Mouse (Mus musculus) liver, adult 2 months (tissue): ENCODE measurements around the gene Msmp. TPM values are rescaled to one million over a fixed set of nuclear protein-coding genes. Genes with fewer than 3 reads are reported as not detected.

Experiments used
- DNase-seq: peaks from one replicate; pipeline ENCODE4 v3.0.0-alpha.2; 2011; ENCODE audit warnings: low read depth, low spot score; ENCODE audit errors: extremely low read depth
- H3K27ac ChIP-seq: fragments of 200-500 bp; replicated peaks from 2 replicates; pipeline ENCODE4 v1.5.1; 2012; ENCODE audit warnings: low read depth, mild to moderate bottlenecking, control low read depth, inconsistent platforms, low read length; ENCODE audit not compliant: insufficient read depth
- H3K27me3 ChIP-seq: fragments of 200-500 bp; 2 replicates; pipeline ENCODE4 v1.6.1; 2012; ENCODE audit warnings: mild to moderate bottlenecking, moderate library complexity, low read length, inconsistent platforms; ENCODE audit not compliant: control insufficient read depth, insufficient read depth
- H3K36me3 ChIP-seq: fragments of 200-500 bp; 2 replicates; pipeline ENCODE4 v1.6.1; 2012; ENCODE audit warnings: low read length, inconsistent platforms; ENCODE audit not compliant: control insufficient read depth, insufficient read depth
- H3K4me1 ChIP-seq: fragments of 200-500 bp; 2 replicates; pipeline ENCODE4 v1.6.1; 2011; ENCODE audit warnings: low read length; ENCODE audit not compliant: control insufficient read depth, insufficient read depth
- H3K4me3 ChIP-seq: fragments of 200-500 bp; 2 replicates; pipeline ENCODE4 v1.5.1; 2011; ENCODE audit warnings: low read depth, mild to moderate bottlenecking, control low read depth, low read length, moderate library complexity; ENCODE audit not compliant: insufficient read depth
- H3K79me2 ChIP-seq: fragments of 200-500 bp; 2 replicates; pipeline ENCODE4 v1.6.1; 2012; ENCODE audit warnings: inconsistent platforms, mild to moderate bottlenecking, low read length, moderate library complexity; ENCODE audit not compliant: control insufficient read depth, insufficient read depth
- H3K9ac ChIP-seq: fragments of 200-500 bp; 2 replicates; pipeline ENCODE4 v1.6.1; 2012; ENCODE audit warnings: low read depth, mild to moderate bottlenecking, control low read depth, inconsistent platforms, low read length
- CTCF ChIP-seq: fragments of 200-500 bp; IDR thresholded peaks from 2 replicates; pipeline ENCODE4 v1.5.1; 2011; ENCODE audit warnings: low read depth, low read length, control low read depth
- POLR2A ChIP-seq: fragments of 200-500 bp; IDR thresholded peaks from 2 replicates; pipeline ENCODE4 v1.6.1; 2011; ENCODE audit warnings: low read length, control low read depth; ENCODE audit not compliant: insufficient read depth; ENCODE audit errors: extremely low read depth
- WGBS: fragments of 180-500 bp; shearing (Covaris S2); methylation state at CpG from one replicate; pipeline ENCODE4 v1.1.7; 2018; 5-methylcytosine and 5-hydroxymethylcytosine counted together
- polyA plus RNA-seq: library from polyadenylated mRNA; depleted of rRNA; stranded (reverse); fragments of >200 nt; gene quantifications from 2 replicates; pipeline ENCODE4 v1.2.3, GENCODE M21; 2012
- total RNA-seq: library from RNA; depleted of rRNA; stranded (reverse); fragments of >200 nt; gene quantifications from 2 replicates; pipeline ENCODE4 v1.2.3, GENCODE M21; 2014

The Msmp gene
- total and polyA plus RNA-seq, 2 experiments, result not detected

DNA sequence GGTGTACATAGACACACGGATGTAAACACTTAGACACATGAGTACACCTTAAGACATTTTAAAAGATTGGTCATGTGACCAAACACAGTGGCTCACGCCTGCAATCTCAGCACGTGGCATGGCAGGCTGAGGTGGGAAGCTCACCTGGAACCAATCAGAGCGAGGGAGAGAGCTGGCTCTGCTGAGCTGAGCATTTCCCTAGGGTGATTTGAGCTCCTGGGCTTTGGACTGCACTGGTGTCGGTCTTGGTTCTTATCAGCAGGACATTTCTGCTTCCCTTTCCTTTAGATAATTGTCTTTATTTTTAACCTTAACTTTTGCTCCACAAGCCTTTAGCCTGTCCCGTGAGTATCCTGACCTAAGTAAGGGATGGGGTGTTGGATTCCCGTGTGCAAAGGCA, 3.4 kb upstream of the Msmp start:
- Histone ChIP-seq H3K79me2 (no peaks in the 10 kb centered on the region), H3K36me3 (peaks cover 3% of the 10 kb centered on the region; the same call in 1 of the 2 replicates), H3K4me1 (no peaks in the 10 kb centered on the region), H3K27ac (peak overlapping the region; percentile 49), H3K9ac (no peak overlapping the region), H3K27me3 (no peaks in the 10 kb centered on the region), H3K4me3 (no peak overlapping the region)
- peak; percentile 22 for DNase-seq
- no peak for TF ChIP-seq CTCF
- no peak for TF ChIP-seq POLR2A
- WGBS, result 45% methylated on average over 7 of the region's 7 CpGs

DNA sequence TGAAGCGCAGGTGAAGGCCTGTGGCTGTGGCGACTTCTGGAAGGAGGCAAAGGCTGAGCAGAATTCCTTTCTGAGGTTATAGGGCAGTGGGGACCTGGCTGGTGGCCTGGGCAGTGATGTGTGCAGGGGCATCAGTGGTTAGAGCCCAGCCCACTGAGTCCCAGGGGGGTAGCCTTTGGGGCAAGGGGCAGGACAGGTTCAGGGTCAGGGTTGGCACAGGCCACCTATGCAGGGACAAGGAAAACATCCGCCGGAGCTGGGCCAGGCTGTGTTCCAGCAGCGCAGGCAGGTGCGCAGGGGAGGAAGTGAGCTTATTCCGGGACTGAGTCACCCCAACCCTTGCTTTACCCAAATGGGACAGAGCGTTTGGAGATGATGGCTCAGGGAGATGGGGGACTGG, 2.1 kb upstream of the Msmp start:
- no peaks in the 10 kb centered on the region for H3K27me3 ChIP-seq
- peaks cover 9% of the 10 kb centered on the region; the same call in 1 of the 2 replicates for H3K36me3 ChIP-seq
- H3K79me2 ChIP-seq, result no peaks in the 10 kb centered on the region
- H3K27ac ChIP-seq, result no peak overlapping the region
- no peaks in the 10 kb centered on the region for H3K4me1 ChIP-seq
- WGBS, result 68% methylated on average over 8 of the region's 8 CpGs
- no peak overlapping the region for H3K9ac ChIP-seq
- TF ChIP-seq POLR2A (no peak), CTCF (no peak)
- H3K4me3 ChIP-seq, result no peak overlapping the region
- peak; percentile 55 for DNase-seq

DNA sequence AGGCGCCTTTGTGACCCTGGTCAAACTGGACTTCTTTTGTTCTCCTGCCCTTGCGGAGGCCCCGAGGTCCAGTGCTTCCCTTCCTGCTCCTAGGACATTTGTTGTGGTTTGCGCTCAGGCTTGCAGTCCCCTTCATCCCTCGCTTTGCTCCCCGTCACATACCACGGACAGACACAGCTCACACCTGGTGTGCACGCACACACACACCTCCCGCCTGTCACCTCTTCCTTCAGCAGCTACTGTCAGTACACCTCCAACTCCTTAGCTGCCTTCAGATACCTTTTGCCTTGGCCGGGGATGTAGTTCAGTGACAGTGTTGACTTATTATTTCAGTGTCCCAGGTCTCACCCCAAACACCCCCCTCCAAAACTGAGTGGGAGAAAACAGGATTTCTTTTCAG, 1.4 kb upstream of the Msmp start:
- no peak overlapping the region for H3K27ac ChIP-seq

DNA sequence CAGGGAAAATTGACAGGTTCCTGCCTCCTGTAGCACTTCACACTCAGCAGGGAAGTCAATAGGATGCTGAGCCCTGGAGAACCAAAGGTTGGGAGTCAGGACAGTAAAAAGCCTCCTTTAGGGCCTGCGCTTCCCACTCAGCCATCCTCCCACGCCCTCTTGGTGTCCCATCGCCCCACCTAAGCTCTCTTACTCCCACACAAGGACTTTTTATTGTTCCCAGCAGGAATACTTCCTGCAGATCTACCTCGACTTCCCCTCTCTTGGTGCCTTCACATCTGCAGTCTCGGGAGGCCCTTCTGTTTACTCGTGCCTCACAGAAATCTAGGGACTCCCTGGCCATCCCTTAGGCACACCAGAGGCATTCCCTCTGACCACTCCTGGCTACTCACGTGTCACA, 873 bp downstream of the Msmp start:
- 86% methylated on average over 7 of the region's 7 CpGs for WGBS
- Histone ChIP-seq H3K27ac (no peak overlapping the region), H3K4me3 (no peak overlapping the region), H3K27me3 (no peaks in the 10 kb centered on the region), H3K9ac (no peak overlapping the region), H3K4me1 (peaks cover 7% of the 10 kb centered on the region; the same call in 1 of the 2 replicates), H3K36me3 (peaks cover 13% of the 10 kb centered on the region; the same call in 1 of the 2 replicates), H3K79me2 (no peaks in the 10 kb centered on the region)
- DNase-seq, result no peak
- TF ChIP-seq POLR2A, result no peak
- no peak for TF ChIP-seq CTCF

More for the DNA sequence above, 1.4 kb upstream of the Msmp start:
- Histone ChIP-seq H3K36me3 (peaks cover 13% of the 10 kb centered on the region; the same call in 1 of the 2 replicates), H3K27me3 (no peaks in the 10 kb centered on the region), H3K9ac (no peak overlapping the region), H3K79me2 (no peaks in the 10 kb centered on the region), H3K4me3 (no peak overlapping the region), H3K4me1 (no peaks in the 10 kb centered on the region)
- 71% methylated on average over 10 of the region's 10 CpGs for WGBS
- DNase-seq, result no peak
- no peak for TF ChIP-seq CTCF
- TF ChIP-seq POLR2A, result no peak

DNA sequence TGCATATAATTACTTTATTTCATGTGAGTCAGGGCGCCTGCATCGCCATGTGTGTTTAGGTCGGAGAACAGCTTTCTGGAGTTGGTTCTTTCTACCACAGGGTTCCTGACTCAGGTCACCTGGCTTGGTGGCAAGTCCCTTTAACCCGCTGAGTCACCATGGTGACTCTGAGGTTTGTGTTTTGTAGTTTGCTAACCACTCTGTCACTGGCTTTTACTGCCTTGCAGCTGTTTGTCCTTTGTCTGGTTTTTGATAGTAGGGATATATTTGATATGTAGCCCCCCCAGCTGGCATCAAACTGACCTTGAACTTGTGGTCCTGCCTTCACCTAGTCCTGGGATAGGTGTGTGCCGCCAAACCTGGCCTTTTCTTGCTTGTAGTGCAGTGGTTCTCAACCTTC, 2.1 kb downstream of the Msmp start:
- WGBS, result 90% methylated on average over 5 of the region's 5 CpGs
- Histone ChIP-seq H3K27me3 (no peaks in the 10 kb centered on the region), H3K27ac (no peak overlapping the region), H3K4me1 (peaks cover 11% of the 10 kb centered on the region), H3K36me3 (peaks cover 13% of the 10 kb centered on the region; the same call in 1 of the 2 replicates), H3K79me2 (0 out of 2 replicates have a peak, but pooled peaks cover 6% of the 10 kb centered on the region), H3K9ac (no peak overlapping the region), H3K4me3 (no peak overlapping the region)
- no peak for TF ChIP-seq POLR2A
- TF ChIP-seq CTCF, result no peak
- DNase-seq, result no peak

DNA sequence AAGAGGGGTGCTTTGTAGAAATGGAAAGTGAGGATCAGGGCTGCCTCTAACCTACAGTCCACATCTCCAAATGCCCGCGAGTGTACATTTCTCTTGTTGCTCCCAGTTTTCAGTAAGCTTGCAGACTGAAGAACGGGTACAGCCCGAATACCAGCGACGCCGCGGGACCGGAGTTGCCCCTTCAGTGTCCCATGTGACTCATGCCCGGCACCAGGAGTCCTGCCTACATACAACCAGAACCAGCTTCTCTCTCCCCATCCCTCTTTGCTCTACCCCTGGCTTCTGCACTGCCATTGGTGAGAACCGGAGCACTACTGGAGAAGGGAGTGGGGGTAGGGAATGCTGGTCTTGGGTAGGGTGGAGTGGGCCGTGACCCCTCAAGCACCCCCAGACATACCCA, 2.9 kb downstream of the Msmp start:
- Histone ChIP-seq H3K9ac (no peak overlapping the region), H3K79me2 (peaks cover 10% of the 10 kb centered on the region; the same call in 1 of the 2 replicates), H3K27me3 (no peaks in the 10 kb centered on the region), H3K4me1 (peaks cover 18% of the 10 kb centered on the region), H3K4me3 (no peak overlapping the region), H3K36me3 (peaks cover 13% of the 10 kb centered on the region; the same call in 1 of the 2 replicates), H3K27ac (no peak overlapping the region)
- TF ChIP-seq CTCF (no peak), POLR2A (no peak)
- 96% methylated on average over 12 of the region's 12 CpGs for WGBS
- DNase-seq, result no peak
